Mouse (Mus musculus): Measurements from ENCODE around the gene Fcf1.

Gene Fcf1

DNA sequence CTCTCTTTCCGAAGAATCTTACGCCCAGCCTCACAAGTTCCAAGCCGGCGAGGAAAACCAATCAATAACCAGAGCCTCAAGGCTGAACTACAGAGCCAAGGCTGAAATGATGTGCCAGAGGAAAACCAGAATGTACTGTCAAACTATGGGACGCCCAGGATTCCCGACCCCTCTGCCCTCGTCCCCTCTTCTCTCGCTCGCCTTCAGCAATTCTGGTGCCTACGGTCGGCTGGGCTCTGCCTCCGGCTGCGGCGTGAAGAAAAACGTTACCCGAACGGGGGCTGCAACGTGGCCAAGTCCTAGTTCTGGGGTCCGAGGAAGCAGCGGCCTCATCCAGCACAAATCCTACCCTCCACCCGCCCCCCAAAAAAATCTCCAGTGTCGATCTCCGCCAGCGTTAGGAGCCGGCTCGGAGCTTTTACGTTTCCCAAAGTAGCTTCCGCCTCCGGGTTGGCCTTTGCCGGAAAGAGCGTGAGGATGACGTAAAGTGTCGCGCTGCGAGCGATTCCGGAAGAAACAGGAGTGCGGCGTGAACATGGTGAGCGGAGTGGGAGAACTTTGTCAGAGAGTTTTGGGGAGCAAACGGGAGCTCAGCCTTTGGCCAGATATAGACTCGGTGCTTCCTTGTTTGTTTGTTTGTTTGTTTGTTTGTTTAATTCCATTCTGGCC lies at the start of gene Fcf1, which contains the start of gene Arel1:
TSS of gene Fcf1 (plus strand) at position 470 of the 669 bp plus-strand sequence.
TSS of gene Arel1 (minus strand) at position 473 of the 669 bp plus-strand sequence.
- DNase-seq (ENCODE audit: low spot score), result peak; percentile 87

DNA sequence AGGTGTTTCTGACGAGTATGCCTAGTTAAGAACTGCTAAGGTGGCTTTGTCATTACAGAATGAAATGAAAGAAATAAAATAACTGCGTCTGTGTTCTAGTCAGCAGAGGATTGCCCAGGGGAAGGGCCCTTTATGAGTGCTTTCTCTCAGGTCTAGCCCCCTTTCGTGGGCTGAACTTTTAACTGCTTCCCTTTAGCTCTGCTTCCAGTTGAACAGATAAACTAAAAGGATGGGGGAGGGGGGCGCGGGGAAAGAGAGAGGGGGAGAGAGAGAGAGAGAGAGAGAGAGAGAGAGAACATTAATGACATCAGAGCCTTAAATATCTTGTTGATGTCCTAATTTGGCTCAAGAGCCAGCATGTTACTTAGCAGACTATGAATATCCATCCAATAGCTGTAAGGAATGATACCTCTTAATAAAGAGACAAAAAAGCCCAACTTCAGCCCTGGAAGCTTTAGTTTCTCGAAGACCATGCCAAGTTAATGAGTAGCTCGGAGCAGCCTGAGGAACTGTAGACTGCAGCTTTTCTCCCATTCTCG lies 48.7 kb upstream of the Fcf1 start:
- no peak for DNase-seq (ENCODE audit: low spot score)

DNA sequence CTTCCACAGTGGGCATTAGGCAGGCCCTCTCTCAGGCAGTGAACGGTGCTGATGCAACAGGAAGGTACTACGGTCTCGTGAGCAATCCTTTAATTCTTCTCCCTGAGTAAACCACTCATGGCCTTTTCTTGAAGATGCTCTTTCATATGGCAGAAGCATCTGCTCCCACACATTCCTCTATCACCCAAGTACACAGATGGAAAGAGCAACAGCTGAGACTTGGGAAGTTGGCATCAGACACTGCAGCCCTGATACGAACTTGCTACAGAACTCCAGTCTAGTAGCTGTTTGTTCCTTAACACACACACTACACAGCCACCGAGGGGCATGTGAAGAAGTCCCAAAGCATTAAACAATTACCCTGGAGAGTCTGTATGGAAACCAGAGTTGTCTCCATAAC lies 46.4 kb upstream of the Fcf1 start:
- DNase-seq (ENCODE audit: low spot score), result no peak

DNA sequence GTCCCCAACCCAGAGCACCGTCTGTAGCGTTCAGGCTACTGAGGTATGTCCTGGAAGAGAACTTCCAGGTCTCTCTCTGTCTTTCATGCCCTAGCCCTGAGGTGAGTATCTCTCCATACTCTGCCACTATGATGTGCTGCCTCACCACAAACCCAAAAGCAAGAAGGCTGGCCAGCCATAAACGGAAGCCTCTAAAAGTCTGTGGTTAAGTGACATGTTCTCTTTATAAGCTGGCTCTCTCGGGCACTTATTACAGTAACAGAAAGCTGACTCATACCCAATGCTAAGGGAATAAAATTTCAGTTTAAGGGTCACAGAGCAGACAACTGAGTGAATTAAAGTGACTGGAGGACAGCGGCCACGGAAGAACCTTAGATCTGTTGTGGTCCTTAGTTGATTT lies 44.2 kb upstream of the Fcf1 start:
- no peak for DNase-seq (ENCODE audit: low spot score)

DNA sequence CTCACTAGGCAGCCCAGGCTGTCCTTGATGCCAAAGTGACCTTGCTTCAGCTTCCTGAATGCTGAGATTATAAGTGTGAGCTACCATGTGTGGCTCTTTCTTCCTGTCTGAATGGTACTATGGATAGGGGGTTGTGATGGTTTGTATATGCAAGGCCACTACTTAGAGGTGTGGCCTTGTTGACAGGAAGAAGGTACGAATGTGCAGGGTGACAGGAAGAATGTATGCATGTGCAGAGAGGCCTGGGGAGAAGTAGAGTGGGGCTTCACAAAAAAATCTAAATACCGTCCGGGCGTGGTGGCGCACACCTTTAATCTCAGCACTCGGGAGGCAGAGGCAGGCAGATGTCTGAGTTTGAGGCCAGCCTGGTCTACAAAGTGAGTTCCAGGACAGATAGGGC lies 38.5 kb upstream of the Fcf1 start:
- no peak for DNase-seq (ENCODE audit: low spot score)

DNA sequence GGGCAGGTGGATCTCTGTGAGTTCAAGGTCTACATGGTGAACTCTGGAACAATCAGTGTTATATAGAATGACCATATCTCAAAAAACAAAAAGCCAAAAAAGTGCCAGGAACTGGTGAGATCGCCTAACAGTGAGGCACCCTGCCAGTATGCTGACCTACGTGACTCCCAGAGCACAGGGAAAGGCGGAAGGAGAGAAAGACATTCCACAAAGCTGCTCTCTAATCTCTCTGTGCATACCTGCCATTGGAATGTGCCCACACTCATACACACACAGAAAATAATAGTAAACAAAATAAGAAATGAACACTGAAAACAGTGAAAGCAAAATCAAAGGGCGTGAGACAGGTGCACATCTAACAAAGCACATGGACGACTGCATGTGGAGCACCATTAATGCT lies 35.4 kb upstream of the Fcf1 start:
- DNase-seq (ENCODE audit: low spot score), result no peak

DNA sequence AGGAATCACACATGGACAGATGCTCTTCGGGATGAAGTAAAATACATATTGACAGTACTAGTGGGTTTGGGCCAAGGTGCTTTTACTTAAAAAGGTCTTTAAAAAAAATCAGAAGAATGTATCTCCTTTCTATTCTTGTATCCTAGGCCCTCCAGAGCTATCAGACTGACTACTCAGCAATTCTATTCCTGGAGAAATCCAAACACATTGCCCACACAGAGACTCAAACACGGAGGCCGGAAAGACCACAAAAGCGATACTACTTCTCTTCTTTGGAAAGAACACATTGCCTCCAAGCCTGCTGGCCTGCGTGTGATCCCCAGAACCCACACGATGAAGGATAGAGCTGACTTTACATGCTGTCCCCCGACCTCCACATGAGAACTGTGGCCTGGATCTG lies 31.6 kb upstream of the Fcf1 start:
- no peak for DNase-seq (ENCODE audit: low spot score)

DNA sequence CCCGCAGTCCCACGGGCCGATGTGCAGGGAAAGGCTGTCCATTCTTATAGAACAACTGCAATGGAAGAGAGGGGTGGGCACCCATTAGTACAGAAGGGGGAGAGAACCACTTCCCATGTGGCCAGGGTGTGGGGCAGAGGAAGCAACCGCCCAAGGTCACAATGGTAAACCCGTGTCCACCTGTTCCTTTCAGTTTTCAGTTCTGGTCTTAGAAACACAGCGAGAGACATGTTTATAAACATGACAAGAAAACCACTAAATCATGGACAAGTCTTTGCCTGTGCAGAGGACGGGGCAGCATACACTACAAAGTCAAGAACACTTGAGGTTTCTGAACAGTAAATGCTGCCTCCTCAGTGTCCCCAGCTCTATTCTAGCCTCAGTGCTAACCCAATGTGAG lies 30.4 kb upstream of the Fcf1 start:
- DNase-seq (ENCODE audit: low spot score), result no peak

DNA sequence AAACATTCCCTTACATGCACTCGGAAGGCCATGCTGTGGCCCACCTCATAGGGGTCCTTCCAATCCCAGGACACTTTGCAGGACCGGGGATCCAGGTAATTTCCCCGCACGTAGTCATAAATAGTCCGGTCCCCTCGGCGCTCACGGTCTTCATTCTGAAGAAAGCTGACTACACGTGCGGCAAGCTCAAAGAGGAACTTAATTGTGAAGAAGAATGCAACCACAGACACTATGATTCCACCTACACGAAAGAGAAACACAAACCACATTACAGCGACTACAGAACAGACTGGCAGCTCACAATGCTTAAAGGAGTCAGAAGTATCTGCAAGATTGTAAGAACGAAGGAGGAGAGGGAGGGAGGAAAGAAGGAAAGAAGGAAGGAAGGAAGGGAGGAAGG lies 29.0 kb upstream of the Fcf1 start:
- DNase-seq (ENCODE audit: low spot score), result no peak

DNA sequence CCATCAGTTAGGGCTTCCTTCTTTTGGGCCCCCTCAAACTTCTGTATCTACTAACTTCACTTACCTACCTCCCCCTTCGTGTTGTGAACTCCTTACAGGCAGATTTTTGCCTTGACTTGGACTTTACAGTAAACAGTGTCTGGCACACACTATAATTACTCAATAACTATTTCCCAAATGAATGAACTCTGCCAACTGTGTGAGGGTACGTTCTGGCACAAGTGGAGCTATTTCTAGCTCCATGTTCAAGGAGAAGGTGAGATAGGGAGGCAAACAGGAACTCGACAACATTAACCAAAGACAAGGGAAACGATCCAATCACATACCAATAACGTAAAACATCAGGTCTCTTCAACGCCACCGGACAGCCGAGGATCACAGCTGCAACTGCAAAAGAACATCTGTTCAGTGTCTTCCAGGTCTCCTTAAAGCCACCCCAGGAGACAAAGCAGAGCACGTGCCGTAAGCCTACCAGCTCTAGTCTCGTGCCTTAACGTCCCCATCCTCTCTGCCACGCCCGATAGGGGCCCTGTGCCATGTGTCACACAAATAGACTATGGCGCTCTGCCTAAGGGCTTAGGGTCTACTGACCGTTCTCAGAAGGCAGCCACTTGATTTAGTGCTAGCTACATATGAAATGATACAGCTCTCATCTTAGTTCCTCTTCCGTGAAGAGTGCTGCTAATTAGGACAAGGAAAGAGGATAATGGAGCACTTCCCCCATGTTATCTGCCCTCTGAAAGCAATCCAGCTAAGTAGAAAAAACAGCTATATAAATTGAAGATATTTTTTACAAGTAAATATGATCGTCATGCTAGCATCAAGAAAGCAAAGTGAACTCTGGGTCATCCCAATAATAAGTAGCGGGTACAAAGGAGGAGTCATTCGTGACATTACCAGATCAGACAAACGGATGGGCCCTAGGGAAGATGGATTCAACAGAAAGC lies 27.4 kb upstream of the Fcf1 start:
- DNase-seq (ENCODE audit: low spot score), result no peak

DNA sequence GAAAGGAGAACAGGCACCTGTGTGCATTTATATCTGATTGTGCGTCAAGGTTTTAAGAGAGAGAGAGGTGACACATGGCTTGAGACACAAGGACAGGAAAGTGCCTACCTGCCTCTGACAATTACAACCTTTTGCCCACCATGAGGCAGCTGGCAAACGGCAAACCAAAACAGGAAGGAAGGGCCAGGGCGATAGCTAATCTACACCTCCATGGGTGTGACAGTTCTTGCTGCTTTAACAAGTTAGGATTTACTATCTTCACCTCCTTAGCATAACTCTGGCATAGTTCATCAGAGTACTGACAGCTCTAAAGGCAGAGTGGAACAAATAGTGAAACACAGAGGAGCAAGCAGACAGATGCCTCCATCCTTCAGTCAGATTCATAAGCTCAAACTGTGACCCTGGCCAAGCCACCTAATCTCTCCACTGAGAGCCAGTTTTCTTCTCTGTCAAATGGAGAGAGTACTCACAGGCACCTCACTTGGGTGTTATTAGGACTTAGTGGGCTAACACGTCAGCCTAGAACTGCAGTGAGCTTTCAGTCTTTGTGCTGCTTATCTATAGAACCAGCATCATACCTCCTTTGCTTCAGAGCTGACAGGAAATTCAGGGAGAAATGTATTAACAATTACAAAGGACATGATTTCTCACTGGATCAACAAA lies 26.4 kb upstream of the Fcf1 start:
- no peak for DNase-seq (ENCODE audit: low spot score)

DNA sequence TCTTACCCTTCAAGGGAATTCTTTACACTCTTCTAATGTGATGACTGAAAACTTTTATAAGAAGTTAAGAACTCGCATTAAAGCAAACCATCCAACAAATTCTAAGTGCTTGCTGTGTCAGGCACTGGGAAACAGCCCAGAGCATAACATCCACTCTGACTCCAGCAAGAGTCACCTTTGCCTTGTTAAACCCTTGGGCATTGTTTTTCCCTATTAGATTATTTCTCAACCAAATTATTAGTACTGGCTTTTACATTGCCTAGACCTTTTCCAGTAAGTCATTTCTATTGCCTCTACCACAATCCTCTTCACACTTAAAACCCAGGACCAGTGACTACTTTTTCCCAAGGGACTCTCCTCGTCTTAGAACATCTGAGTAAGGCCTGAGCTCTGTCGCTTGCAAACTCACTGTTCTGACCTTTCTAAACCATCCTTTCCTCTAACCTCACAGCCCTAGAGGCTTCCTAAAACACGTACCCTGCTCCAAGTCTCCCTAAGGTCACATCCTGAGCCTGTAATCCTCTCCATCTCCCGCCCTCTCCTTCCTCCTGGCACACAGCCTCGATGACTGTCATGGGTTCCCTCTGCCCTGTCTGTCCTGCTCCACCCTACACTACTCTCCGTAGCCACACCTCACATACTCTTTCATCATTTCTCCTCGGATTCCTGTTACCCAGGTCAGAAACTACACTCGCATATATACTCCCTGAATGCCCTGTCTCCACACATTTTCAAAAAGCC lies 25.7 kb upstream of the Fcf1 start:
- no peak for DNase-seq (ENCODE audit: low spot score)

DNA sequence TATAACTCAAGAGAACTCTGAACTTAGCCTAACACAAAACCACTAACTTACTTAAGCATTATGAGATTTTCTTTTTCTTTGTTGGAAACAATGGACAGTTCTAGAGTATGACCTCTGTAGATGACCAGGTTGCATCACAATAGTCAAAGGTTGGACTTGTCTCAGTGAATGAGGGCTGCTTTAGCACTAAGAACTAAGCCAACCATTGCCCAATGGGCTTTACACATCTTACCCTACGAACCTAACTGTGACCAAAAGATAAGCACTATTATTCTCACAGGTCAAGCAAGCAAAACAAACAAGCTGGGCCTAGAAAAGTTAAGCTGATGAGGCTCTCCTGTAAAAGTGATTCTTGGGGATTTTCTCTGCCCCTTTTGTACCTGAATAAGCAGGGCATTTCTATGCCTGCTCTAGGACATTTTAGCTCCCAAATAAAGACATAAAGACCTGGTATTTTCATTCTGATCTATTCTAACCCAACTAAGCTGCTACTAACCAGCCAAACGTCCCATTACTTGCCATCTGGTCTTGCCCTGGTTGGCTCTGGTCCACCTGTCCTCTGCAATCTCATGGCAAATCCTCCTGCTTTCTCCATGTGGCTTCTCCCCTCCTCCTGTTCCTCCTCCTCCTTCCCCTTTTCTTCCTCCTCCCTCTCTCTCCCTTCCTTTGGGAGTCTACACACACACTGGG lies 22.7 kb upstream of the Fcf1 start:
- no peak for DNase-seq (ENCODE audit: low spot score)

DNA sequence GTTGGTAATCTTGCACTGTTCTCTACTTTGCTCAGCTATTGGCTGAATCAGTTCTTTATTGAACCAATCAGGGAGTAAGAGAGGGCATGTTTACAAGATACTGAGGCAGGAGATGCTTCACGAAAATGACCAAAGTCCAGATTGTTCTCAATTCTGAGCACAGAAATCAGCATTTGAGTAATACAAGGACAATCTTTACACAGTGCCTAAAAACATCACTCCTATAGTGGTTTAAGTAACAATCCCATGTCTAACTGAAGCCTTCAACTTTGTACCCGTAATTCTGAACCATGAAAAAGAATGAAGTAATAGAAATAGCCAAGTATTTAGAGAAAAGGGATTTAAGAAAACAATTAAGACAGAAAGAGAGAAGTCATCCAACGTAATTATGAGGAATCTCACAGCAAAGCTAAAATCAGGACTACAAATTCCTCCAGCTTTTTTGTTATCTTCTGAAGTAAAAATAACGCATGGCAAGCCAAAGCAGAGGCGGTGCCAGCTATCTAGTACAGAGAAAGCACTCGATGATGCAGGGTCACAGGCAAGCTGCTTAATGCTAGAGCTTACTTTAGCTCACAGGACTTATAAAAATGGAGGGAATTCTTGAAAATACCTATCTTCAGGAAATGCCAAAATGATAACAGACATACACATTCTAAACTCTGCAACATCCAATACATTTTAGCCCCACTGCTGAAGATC lies 22.0 kb upstream of the Fcf1 start:
- no peak for DNase-seq (ENCODE audit: low spot score)

DNA sequence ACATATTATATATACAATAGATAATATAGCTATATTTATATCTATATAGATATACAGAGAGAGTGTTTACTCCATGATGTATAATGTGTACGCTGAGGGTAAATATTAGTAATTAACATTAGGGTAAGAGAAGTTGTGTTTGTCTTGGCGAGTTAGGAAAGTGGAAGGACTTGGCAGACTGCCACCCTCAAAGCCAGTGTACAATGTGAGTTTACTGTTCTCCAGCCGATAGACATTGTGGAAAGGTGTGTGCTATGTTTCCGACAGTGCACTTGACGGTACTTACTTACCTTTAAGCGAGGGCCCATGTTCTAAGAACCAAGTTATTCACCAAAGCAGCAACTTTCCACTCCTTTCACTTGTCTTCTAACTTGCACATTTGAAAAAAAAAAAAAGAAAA lies 19.9 kb upstream of the Fcf1 start:
- no peak for DNase-seq (ENCODE audit: low spot score)

DNA sequence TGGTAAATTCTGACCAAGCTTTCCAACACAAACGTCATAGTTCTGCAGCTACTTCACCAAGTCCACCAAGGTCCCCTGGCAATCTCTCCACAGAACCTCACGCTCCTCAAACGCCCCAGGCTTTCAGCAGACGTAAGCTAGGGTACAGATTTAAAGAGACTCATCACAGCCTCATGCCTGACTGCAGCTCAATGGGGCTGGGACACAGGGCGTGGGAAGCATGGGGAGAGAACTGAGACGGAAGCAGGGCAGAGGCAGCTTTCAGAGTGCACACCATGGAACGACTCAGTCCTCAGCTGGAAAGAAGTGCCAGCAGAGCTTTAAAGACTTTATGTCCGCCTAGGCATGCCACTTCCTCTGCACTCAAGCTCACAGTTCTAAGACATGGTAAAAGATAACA lies 19.2 kb upstream of the Fcf1 start:
- no peak for DNase-seq (ENCODE audit: low spot score)

DNA sequence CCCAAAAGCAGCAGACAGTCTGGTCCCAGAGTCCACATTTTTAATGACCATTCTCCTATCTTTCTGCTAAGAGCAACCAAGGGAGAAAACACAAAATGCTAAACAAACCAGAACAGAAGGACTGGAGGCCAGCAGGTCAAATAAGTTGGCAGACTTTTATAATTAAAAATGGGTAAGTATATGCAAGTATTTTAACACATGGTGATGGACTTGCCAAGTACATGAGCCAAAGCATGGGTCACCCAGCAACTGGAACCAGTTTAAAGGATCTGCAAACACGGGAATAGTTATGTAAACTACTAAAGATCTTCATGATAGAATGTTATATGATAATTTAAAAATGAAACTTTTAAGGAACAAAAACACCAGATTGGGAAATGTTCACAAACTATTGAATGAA lies 18.3 kb upstream of the Fcf1 start:
- DNase-seq (ENCODE audit: low spot score), result no peak

DNA sequence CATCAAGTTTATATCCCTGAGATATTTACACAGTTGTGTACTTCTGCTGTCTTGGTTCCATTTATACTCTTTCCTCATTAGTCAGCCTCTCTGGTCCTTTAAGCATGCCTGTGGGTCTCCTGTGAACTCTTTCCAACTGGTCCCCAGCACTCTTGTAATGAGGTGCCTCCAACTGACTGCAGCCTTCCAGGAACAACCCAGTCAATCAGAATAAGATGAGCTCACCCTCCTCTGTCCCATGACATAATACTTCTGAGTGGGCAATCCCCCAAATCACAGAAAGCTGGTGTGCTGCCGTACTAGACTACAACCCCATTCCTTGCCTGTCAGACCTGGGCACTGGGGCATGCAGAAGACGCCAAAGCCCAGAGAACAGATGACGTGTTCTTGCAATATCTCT lies 14.4 kb upstream of the Fcf1 start:
- no peak for DNase-seq (ENCODE audit: low spot score)

DNA sequence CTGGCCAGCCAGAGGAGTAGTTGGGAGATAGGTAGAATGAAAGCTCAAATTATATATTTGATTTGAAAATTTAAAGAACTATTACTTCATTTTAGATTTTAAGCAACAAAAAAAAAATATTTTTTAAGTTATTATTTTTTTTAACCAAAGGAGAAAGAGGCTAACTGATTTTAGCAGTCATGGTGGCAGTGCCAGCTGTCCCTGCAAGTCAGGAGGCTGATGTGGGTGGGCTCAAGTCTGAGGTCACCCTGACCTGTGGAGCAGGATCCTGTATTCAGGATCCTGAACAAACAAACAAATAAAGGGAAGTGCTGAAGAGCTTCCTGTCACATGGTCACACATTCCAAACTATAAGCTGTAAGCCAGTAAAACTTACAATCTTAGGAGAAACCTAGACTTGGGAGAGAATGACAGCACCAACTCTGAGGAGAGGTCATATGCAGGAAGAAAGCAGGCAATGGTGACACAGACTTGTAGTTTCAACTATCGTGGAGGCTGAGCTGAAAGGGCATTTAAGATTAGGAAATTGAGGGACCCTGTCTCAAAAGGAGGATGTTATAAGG lies 11.8 kb upstream of the Fcf1 start:
- no peak for DNase-seq (ENCODE audit: low spot score)

DNA sequence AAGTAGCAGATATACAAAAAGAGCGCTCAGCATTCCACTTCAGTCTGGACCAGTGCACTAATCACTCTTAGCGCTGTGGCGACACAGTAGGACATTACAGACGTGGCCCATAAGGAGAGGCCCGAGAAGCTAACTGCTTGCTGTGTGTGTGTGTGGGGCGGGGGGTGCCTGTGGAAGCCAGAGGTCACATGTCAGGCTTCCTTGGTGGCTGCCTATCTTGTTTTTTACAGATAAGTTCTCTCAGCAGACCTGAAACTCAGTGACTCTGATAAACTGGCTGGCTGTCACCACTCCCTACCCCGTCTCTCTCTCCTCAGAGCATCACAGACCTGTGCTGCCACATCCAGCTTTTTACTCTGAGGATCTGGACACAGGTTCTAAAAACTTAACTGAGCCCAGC lies 8.1 kb upstream of the Fcf1 start:
- peak; percentile 38 for DNase-seq (ENCODE audit: low spot score)
